Mouse (Mus musculus): ENCODE data around the gene Stpg3.

DNA sequence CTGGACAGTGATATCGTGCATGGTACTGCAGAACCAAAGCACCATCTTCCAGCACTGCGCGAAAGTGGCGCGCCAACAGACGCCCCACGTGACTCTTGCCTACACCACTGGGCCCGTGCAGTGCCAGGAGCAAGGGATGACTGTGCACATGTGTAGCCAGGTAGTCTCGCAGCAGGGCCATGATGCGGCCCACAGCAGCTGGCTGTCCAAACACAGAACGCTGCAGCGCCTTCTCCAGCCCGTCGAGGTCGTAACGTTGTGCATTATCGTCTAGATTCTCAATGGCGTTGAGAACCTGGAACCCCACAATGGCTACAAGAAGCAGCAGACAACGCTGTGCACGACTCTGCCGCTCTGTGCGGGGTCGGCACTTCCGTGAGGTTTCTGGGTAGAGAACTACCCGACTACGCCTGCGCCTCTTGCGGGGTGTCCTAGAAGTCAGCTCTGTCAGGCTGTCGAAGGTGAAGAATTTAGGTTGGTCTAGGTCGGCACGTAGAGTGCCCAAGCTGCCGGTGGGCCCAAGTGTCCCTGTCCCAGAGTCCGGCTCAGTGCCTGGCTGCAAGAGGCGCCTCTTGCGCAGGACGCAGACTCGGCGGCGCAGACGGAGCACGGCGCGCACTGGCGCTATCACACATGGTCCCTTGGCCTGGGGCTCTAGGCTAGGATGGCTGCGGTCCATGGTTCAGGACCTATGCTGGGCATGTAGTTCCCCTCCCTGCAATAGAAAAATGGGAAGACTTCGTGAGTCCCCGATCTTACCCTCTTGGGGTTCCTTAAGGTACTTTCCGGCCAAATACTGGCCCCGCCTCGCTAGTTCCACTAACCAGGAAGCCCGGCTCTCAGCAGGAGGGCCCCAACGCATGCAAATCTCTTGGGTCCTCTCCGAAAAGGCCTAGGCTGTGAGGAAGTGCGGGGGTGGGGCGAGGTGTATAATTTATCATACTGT, 19.0 kb downstream of the Stpg3 start:
- TF ChIP-seq CTCF (IDR thresholded peaks at IDR 0.05; ENCODE audit: low read depth) (no peak), EP300 (IDR thresholded peaks at IDR 0.05; ENCODE audit: low read depth) (no peak)

Data from liver, postnatal 0 days (tissue).